Mouse (Mus musculus) hematopoietic stem cell, adult 5-6 weeks (primary cell): Measurements from ENCODE around the gene Pam. TPM values are rescaled to one million over a fixed set of nuclear protein-coding genes. Genes with fewer than 3 reads are reported as not detected.

Source experiments
- ATAC-seq, 2 experiments: fragments of 125-278 bp in 1 of 2; replicated peaks in 1 of 2; 2 replicates each; pipeline ENCODE4 v1.8.0; 2016 to 2017; ENCODE audit warnings: inconsistent platforms in 2 of 2, mild to moderate bottlenecking in 2 of 2, moderate number of reproducible peaks in 2 of 2, low read depth in 1 of 2, moderate TSS enrichment in 1 of 2; ENCODE audit not compliant: low FRiP score in 2 of 2, poor library complexity in 2 of 2, severe bottlenecking in 2 of 2, insufficient read depth in 1 of 2, low TSS enrichment in 1 of 2
- total RNA-seq: library from RNA; stranded (forward); fragments of 172-1452, 232-1000 nt; gene quantifications from 2 replicates; pipeline ENCODE4 v1.2.3, GENCODE M21; 2017

Pam gene
- total RNA-seq, 1 experiment from 2014 or later, result 45.2 TPM

GRCm38 (mm10) chr1:97843220-97843992 lies 252.0 kb downstream of the Pam start:
- ATAC-seq, result no peak

DNA sequence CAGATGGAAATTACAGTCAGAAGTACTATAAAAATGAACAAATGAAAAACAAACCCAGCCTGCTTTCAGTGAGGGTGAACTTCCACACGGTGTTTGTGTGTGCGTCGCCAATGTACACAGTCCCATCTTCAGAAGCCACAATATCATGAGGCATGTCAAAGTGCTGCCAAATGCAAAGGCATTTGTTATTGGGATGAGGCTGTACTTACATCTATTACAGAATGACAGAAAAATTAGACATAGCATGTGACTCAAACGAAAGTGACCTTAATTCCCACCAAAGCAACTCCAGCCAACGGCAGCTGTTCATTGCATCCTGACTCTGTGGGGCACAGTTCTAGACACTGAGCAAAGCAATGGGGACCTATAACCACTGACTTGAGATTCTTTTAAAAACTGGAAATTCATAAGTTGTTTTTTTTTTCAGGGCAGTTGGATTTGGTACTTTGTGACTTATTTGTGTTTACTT lies 261.1 kb downstream of the Pam start:
- no peak for ATAC-seq

- ATAC-seq, result no peak
These were observed 261.7 kb downstream of the Pam start for GRCm38 (mm10) chr1:97833466-97834353.

DNA sequence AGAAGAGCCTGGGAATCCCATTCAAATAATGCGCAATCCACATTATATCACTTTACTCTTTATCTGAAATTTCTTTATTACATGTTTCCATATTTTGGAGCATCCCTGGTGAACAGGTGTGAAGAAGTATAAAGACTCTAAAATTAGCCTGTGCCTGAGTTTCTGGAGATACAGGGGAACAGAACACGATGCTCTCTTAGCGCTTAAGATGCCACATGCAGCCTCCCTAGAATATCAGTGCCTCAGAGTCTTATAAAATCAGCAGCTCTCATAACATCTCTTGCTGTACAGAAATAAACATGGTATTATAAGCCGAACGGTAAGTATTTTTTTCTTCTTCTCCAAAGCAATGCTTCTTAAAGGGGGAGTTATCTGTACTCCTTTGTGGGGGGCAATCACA lies 267.4 kb downstream of the Pam start:
- no peak for ATAC-seq

DNA sequence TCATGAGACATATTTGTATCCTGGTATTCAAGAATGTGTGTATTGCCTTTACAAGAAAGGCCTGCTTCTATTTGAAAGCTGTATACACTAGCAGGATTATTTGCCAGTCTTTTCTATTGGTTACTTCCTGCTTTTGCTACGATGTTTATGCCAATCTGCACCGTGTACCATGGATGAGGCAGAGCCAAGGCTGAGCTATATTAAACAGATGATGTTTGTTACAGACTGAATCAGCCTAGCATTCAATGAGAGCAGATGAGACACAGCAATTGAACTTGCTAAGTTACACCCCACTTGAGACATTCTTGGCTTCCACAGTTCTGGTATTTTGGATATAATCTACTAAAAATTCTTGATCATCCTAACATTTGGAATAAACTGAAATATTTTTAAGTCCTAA lies 267.9 kb downstream of the Pam start:
- ATAC-seq, result no peak

- no peak for ATAC-seq
These were observed 272.5 kb downstream of the Pam start for GRCm38 (mm10) chr1:97822904-97823303.

- no peak for ATAC-seq
These were observed 273.2 kb downstream of the Pam start for GRCm38 (mm10) chr1:97822203-97822602.

- ATAC-seq, result no peak
These were observed 274.2 kb downstream of the Pam start for GRCm38 (mm10) chr1:97821282-97821681.

GRCm38 (mm10) chr1:97809255-97809912 lies 286.1 kb downstream of the Pam start:
- peak in 1 of 2 experiments; percentile 46; a peak in 1 of 4 replicates for ATAC-seq

GRCm38 (mm10) chr1:97804520-97804919 lies 290.9 kb downstream of the Pam start:
- ATAC-seq, result no peak

DNA sequence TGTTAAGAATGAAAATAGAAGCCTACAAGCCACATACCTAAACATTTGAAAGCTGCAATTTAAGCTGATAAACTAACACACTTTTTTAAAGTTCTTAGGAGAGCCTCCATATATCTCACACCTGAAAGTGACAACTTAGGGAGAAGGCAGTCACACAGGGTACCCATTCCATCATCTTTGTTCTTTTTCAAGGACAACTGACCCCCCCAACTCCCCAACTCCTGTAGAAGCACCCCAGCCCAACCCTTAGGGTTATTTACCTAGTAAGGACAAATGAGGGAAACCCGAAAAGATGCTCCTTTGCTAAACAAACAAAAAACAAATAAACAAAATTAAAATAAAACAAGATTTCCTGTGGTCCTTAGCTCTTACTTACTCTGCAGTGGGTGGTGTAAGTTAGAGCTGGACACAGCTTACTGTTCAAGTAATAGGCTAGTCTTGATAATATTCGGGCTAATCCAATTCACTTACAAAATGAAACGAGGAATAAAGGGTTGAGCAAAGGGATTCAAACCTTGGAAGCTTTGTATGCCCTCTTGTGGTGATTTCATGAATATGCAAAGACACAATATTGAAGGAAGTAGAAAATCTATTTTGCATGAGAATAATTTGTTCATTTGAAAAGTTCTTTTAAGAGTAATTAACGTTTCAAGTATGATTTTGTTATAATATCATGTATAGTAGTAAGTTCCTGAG lies 293.1 kb downstream of the Pam start:
- ATAC-seq, result peak; percentile 81; a peak in 3 of 4 replicates

- ATAC-seq, result no peak
These were observed 299.5 kb downstream of the Pam start for GRCm38 (mm10) chr1:97795936-97796335.

DNA sequence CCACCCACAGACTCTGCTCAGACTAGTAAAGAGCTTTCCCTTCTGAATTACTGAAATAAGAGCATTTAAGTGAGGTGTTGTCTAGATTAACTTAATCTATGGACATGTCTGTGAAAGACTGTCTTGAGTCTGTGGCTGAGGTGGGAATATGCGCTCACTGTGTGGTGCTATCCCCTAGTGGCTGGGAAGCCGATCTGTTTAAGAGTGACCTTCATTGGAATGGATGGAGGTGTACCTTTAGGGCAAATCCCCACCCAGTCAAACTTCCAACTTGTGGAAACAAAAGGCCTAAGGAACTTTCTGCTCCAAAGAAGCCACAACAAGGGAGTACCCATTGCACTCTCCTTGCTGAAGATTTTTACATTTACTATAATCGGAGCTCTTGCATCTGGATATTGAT lies 301.3 kb downstream of the Pam start:
- ATAC-seq, result no peak

DNA sequence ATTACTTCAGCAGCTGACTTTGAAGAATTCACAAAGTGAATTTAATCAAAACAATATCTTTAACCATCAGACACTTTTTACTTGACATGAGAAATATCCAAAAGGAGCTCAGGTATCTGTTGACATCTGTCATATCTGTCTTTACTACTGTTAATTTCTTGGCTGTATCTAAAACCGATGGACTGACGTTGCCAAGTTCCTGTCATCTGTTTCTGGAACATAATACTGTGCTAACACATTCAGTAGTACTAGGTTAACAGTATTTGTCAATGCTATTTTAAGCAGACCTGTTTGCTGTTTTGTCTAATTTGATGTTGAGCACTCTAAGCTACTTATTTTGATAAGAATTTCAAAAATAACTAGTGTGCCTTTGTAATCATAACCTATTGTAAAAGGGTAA lies 307.0 kb downstream of the Pam start:
- no peak for ATAC-seq

- ATAC-seq, result no peak
These were observed 307.8 kb downstream of the Pam start for GRCm38 (mm10) chr1:97787674-97788073.

DNA sequence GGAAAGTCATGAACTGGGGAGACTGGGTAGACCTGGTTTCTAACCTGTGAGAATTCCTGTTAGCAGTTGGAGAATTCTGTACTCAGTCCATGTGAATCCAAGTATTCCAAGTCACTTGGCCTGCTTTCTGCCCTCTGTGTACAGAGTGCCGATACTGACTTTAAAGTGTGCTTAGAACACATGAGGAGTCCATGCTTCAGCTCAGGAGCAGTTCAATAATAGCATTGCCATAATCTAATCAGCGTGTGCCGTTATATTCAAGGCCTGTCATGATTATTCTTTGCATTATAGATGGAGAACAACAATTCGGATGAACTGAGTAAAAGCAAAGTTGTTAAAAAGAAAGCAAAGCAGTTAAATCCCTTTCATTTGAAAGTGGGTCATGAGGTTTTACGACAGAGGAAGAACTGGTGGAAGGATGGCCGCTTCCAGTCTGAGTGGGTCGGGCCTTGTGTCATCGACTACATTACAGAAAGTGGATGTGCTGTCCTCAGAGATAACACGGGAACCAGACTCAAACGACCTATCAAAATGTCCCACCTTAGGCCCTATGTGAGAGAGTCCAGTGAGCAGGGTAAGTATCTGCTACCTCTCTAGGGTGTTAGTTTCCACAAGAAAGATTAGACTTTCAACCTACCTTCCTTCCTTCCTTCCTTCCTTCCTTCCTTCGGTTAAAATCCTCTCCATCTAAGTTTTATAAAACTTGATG lies 309.6 kb downstream of the Pam start:
- ATAC-seq, result no peak

- no peak for ATAC-seq
These were observed 310.5 kb downstream of the Pam start for GRCm38 (mm10) chr1:97784928-97785327.
